Mouse (Mus musculus) bone marrow macrophage, adult 2 months (primary cell): Measurements from ENCODE around the gene Adgra3. TPM values are rescaled to one million over a fixed set of nuclear protein-coding genes. Genes with fewer than 3 reads are reported as not detected.

Experiments
- H3K27ac ChIP-seq: 2 replicates; pipeline ENCODE4 v1.5.1; 2012; ENCODE audit warnings: low read depth, low read length; ENCODE audit not compliant: insufficient read depth
- H3K4me1 ChIP-seq: 2 replicates; pipeline ENCODE4 v1.6.1; 2012; ENCODE audit warnings: low read length; ENCODE audit not compliant: control insufficient read depth, insufficient read depth
- H3K4me3 ChIP-seq: 2 replicates; pipeline ENCODE4 v1.5.1; 2012; ENCODE audit warnings: mild to moderate bottlenecking, low read length, moderate library complexity; ENCODE audit not compliant: insufficient read depth
- CTCF ChIP-seq: IDR thresholded peaks from 2 replicates; pipeline ENCODE4 v1.5.1; 2012; ENCODE audit warnings: low read depth, mild to moderate bottlenecking, low read length, moderate library complexity
- POLR2A ChIP-seq: IDR thresholded peaks from 2 replicates; pipeline ENCODE4 v1.6.1; 2012; ENCODE audit warnings: mild to moderate bottlenecking, low read depth, low read length, borderline replicate concordance
- polyA plus RNA-seq: library from polyadenylated mRNA; stranded (reverse); fragments of >200 nt; gene quantifications from 2 replicates; pipeline ENCODE4 v1.2.4, GENCODE M21; 2012; ENCODE audit not compliant: missing spikeins, insufficient read depth, insufficient read length

Gene Adgra3
- polyA plus RNA-seq, 1 experiment, result 0.36 TPM

DNA sequence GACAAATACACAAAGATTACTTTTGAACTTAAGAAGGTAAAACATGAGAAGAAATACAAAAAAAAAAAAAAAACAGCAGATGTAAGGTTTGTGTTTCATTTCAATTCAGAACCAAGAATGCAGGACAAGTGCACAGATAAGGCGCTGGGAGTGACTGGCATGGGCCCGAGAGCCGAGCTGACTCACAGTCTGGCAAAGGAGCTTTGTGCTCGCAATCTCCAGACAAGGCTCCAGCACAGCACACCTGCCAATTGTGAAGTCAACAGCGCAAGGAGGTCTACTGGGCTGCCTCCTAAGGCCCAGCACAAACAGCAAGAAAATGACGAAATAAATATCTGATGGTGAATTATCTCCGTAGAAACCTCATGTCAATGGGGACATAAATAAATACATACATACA lies 9.8 kb downstream of the Adgra3 start:
- no peak overlapping the region for H3K27ac ChIP-seq
- H3K4me1 ChIP-seq, result no peaks in the 10 kb centered on the region
- no peak overlapping the region for H3K4me3 ChIP-seq
- TF ChIP-seq CTCF (no peak), POLR2A (no peak)

DNA sequence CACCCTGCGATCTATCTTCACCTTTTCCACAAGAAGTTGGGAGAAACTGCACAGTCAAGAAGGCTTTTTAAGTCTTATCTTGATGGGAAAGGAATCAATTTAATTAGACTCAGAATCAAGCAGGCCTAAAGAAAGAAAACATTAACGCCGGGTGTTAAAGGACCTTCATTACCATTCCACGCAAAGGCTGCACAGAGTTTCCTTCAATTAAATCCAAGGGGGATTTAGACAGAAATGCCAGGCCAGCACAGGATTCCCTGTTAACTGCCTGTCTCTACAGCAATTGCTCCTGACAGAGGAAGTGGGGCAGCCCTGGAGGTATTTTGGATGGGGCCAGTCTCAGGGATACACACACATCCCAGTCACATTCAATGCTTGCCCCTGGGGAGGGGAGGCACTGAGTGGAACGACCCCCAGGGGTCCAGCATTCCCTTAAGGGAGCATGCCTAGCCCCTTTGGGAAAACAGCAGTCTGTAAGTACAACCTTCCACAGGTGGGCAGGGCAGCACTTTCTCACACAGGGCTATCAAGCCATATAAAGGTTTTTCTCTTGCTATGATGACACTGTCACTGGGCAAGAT lies 10.4 kb downstream of the Adgra3 start:
- no peak for TF ChIP-seq CTCF
- no peak for TF ChIP-seq POLR2A
- H3K4me1 ChIP-seq, result no peaks in the 10 kb centered on the region
- no peak overlapping the region for H3K4me3 ChIP-seq
- no peak overlapping the region for H3K27ac ChIP-seq

DNA sequence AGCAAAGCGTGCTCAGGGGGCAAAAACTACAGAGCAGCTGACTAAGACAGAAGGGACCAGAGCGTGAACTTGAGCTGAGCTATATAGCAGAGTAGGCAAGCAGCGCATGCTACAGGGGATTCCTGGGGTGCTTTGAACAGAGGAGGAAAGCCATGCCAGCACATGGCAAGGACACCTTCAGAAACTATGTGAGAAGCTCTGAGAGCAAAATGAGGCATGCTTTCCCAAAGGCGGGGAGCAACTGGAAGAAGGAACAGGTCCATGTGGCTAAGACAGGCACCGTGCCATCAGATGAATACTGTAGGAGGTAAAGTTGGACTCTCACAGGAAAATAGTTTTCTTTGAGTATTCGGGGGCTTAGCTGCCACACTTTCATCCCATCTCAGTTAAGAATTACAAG lies 13.6 kb downstream of the Adgra3 start:
- Histone ChIP-seq H3K4me3 (no peak overlapping the region), H3K4me1 (no peaks in the 10 kb centered on the region), H3K27ac (no peak overlapping the region)
- TF ChIP-seq POLR2A (no peak), CTCF (no peak)

DNA sequence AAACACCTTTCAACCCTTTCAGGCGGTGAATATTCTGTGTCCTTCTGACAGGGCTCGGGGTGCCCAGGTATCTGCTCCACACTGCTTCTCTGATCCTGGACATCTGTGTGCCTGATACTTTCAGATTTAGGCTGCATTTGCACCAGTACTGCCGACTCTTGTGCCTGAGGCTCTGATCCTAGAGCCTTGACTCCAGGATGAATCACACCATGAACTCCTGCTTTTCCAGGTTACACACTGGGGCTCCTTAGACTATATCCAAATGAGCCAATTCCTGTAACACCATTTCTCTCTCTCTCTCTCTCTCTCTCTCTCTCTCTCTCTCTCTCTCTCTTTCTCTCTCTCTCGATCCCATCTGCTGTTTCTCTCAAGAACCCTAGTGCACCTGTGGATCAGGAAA lies 15.1 kb downstream of the Adgra3 start:
- Histone ChIP-seq H3K27ac (no peak overlapping the region), H3K4me1 (no peaks in the 10 kb centered on the region), H3K4me3 (no peak overlapping the region)
- TF ChIP-seq CTCF (no peak), POLR2A (no peak)

DNA sequence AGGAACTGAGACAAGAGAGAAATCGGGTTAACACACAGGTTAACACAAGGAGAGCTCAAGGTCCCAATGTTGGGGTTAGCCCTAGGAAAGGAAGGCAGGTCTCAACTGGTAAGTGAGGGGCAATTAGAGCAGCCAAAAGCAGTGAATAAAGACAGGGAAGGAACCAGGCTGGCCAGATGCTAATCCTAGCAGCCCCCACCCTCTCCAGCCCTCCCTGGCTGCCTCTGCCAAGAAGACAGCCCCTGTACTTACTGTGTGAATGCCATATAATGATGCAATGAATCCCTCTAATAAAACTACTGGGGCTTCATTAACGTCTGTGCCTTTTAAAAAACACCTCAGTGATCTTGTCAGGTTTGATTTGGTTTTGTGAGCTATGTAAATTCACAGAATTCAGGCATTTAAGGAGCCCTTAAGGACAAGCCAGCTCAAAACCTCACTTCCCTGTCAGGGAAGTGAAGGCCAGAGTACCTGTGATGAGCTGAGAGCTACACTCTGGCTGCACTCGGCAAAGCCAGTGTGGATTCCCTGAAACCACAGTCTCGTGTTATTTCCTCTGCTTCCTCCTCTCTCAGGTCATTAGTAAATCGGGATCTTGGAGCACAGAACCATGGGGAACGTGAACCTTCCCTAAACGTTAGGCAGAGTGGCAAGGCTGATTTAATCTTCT lies 16.4 kb downstream of the Adgra3 start:
- Histone ChIP-seq H3K27ac (no peak overlapping the region), H3K4me3 (no peak overlapping the region), H3K4me1 (no peaks in the 10 kb centered on the region)
- no peak for TF ChIP-seq CTCF
- no peak for TF ChIP-seq POLR2A

DNA sequence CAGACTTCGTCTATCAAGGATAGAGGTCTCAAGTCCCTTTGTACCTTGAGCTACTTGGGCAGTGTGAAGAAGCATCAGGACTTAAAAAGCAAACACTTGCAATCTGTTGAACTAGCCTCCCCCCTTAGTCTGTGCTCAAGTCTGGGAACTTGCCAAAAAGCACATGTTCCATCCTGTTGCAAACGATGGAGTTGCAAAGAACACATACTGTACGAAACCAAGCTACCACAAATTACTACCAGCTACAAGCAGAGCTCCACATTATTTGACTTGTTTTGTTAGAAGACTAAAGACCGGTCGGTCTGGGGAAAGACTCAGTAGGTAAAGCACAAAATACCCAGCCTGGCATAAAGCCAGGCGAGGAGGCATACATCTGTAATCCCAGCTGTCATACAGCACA lies 19.3 kb downstream of the Adgra3 start:
- Histone ChIP-seq H3K27ac (no peak overlapping the region), H3K4me1 (no peaks in the 10 kb centered on the region), H3K4me3 (no peak overlapping the region)
- TF ChIP-seq CTCF, result no peak
- no peak for TF ChIP-seq POLR2A

DNA sequence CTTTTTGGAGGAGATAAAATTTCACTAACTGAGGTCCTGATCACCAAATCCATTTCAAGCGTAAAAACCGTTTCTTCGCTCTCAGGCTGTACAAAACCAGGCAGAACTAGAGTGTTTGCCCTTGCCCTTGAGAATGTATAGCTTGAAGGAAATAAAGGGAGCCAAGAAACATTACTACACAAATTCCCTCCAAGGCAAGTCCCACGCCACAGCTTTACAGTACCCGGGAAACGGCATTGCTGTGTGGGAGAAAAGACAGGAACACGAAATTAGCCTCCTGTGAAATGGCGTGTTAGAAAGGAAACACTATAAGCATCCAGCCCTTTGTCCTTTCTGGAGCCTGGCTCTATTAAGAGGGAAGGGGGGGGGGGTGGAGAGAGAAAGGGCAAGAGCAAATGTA lies 21.1 kb downstream of the Adgra3 start:
- no peak overlapping the region for H3K27ac ChIP-seq
- no peak overlapping the region for H3K4me3 ChIP-seq
- H3K4me1 ChIP-seq, result no peaks in the 10 kb centered on the region
- TF ChIP-seq CTCF, result no peak
- no peak for TF ChIP-seq POLR2A

DNA sequence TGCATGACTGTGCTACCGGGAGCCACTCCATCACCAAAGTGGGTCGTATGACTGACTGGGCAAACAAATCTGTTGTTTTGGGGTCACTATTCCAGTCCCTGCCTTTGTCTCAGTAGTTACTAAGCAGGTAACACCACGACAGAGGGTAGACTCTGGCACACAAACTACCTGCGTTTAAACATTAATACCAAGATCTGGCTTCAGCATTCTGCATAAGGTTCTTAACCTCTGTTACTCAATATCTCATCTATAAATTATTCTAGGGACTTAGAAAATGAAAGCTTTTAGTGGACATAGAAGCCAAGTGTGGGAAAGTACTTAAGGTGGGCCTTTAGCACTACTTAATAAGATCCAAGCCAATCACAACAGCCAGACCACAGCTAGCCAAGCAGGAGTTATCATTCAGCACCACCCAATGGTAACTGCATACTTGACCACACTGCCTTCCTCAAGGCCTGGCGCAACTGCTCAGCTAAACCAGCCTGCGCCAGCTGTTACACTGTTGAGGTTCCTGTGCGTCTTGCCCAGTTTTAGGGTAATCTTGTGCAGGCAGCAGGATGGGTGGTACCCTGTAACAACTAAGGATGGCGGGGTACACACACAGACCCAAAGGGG lies 23.8 kb downstream of the Adgra3 start:
- H3K4me3 ChIP-seq, result no peak overlapping the region

DNA sequence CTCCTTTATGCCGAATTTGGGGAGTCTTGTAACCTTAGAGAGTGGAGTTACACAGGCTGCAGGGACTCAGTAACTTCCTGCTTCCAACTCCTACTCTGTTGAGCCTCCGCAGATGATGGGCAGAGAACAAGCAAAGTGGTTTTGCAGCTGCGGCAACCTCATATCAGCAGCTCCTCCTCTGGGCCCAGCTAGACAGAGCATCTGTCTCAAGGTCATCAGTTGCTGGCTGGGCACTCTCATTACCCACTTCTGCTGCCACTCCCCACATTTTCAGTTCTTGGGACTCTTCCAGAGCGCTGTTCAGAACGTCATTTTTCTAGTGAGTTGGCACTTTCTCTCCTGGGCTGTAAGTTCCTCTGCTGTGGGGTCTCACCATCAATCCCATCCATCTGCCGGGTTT lies 24.6 kb downstream of the Adgra3 start:
- no peak for TF ChIP-seq CTCF
- TF ChIP-seq POLR2A, result no peak
- Histone ChIP-seq H3K4me1 (no peaks in the 10 kb centered on the region), H3K27ac (no peak overlapping the region), H3K4me3 (no peak overlapping the region)

More for the DNA sequence above, 23.8 kb downstream of the Adgra3 start:
- Histone ChIP-seq H3K4me1 (no peaks in the 10 kb centered on the region), H3K27ac (no peak overlapping the region)
- TF ChIP-seq POLR2A (no peak), CTCF (no peak)

DNA sequence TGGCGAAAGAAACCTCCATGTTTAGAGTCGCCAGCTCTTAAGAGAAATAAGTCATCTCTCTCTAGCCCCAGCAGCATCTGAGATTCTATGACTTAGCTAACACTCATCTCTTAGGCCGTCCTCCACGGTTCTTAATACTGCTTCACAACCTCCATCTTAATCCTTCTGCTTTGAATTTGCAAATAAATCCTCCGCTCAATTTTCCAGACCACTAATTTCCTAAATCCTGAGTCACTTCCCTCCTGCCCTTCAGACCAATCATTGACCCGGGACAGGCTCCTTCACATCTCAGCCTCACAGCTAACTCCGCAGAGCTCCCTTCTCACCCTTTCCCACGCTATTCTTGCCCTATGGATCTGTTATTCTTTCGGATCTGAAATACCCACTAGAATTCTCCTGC lies 25.1 kb downstream of the Adgra3 start:
- Histone ChIP-seq H3K27ac (no peak overlapping the region), H3K4me3 (no peak overlapping the region), H3K4me1 (no peaks in the 10 kb centered on the region)
- TF ChIP-seq CTCF, result no peak
- no peak for TF ChIP-seq POLR2A

DNA sequence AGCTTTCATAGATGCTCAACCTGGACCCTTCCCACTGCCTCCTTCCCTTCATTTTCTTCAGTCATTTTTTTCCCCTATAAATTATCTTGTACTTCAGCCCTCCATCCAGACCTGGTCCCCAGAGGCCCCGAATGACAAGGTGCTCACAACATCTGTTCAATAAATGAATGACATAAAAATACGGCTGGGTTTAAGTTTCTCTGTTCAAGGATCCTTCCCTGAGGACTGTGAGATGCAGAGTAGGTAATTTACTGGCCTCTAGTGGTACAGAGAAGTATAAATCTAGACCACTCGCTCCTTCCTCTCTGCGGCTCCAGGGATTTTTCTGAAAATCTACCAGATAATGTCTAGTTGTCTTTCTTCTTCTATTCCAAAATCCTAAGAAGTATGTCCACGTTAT lies 26.5 kb downstream of the Adgra3 start:
- TF ChIP-seq CTCF (no peak), POLR2A (no peak)
- Histone ChIP-seq H3K4me1 (no peaks in the 10 kb centered on the region), H3K4me3 (no peak overlapping the region), H3K27ac (no peak overlapping the region)
